Mouse (Mus musculus): ENCODE results near the gene Zc3h18.
A peak's percentile ranks its signal among the peaks of the same experiment; 100 is the strongest.

The Zc3h18 gene

GRCm38 (mm10) chr8:122393717-122394116 is 17.3 kb downstream of the Zc3h18 start:
- DNase-seq (ENCODE audit: low read depth, low spot score), result no peak

GRCm38 (mm10) chr8:122395291-122395690 is 18.9 kb downstream of the Zc3h18 start:
- no peak for DNase-seq (ENCODE audit: low read depth, low spot score)

- no peak for DNase-seq (ENCODE audit: low read depth, low spot score)
Measured at GRCm38 (mm10) chr8:122398186-122398585, 21.8 kb downstream of the Zc3h18 start.

GRCm38 (mm10) chr8:122405146-122405805 is 28.9 kb downstream of the Zc3h18 start:
- no peak for DNase-seq (ENCODE audit: low read depth, low spot score)

GRCm38 (mm10) chr8:122407678-122408077 is 31.3 kb downstream of the Zc3h18 start:
- no peak for DNase-seq (ENCODE audit: low read depth, low spot score)

- no peak for DNase-seq (ENCODE audit: low read depth, low spot score)
Measured at GRCm38 (mm10) chr8:122414311-122414710, 37.9 kb downstream of the Zc3h18 start.

GRCm38 (mm10) chr8:122415554-122415953 is 39.1 kb downstream of the Zc3h18 start:
- no peak for DNase-seq (ENCODE audit: low read depth, low spot score)

- no peak for DNase-seq (ENCODE audit: low read depth, low spot score)
Measured at GRCm38 (mm10) chr8:122419881-122420555, 43.6 kb downstream of the Zc3h18 start.

- DNase-seq (ENCODE audit: low read depth, low spot score), result no peak
Measured at GRCm38 (mm10) chr8:122421376-122422070, 45.1 kb downstream of the Zc3h18 start, which contains the start of gene Il17c. Gene Il17c (plus strand): TSS chr8:122422020.

GRCm38 (mm10) chr8:122423217-122423616 is 46.8 kb downstream of the Zc3h18 start:
- no peak for DNase-seq (ENCODE audit: low read depth, low spot score)

GRCm38 (mm10) chr8:122423659-122424058 is 47.2 kb downstream of the Zc3h18 start:
- DNase-seq (ENCODE audit: low read depth, low spot score), result no peak

- no peak for DNase-seq (ENCODE audit: low read depth, low spot score)
Measured at GRCm38 (mm10) chr8:122426145-122426544, 49.7 kb downstream of the Zc3h18 start.

- DNase-seq (ENCODE audit: low read depth, low spot score), result no peak
Measured at GRCm38 (mm10) chr8:122427607-122428006, 51.2 kb downstream of the Zc3h18 start.

GRCm38 (mm10) chr8:122428163-122428562 is 51.8 kb downstream of the Zc3h18 start:
- peak; percentile 18 for DNase-seq (ENCODE audit: low read depth, low spot score)

GRCm38 (mm10) chr8:122430058-122430636 is 53.7 kb downstream of the Zc3h18 start:
- peak; percentile 33 for DNase-seq (ENCODE audit: low read depth, low spot score)

GRCm38 (mm10) chr8:122430646-122431045 is 54.2 kb downstream of the Zc3h18 start:
- no peak for DNase-seq (ENCODE audit: low read depth, low spot score)

- DNase-seq (ENCODE audit: low read depth, low spot score), result peak; percentile 40
Measured at GRCm38 (mm10) chr8:122431694-122432442, 55.5 kb downstream of the Zc3h18 start.

GRCm38 (mm10) chr8:122432443-122433268 is 56.2 kb downstream of the Zc3h18 start, which contains the start of gene Cyba:
Gene Cyba (minus strand): TSS chr8:122432930.
- peak; percentile 90 for DNase-seq (ENCODE audit: low read depth, low spot score)

- no peak for DNase-seq (ENCODE audit: low read depth, low spot score)
Measured at GRCm38 (mm10) chr8:122433269-122433905, 57.0 kb downstream of the Zc3h18 start.

- peak; percentile 63 for DNase-seq (ENCODE audit: low read depth, low spot score)
Measured at GRCm38 (mm10) chr8:122435375-122435774, 59.0 kb downstream of the Zc3h18 start.
